Mouse (Mus musculus) mouse embryonic stem cell (cell line): ENCODE measurements around the gene Afmid.
"Not testable (repeated sequence)": the region's sequence is repeated elsewhere in the genome, so short reads cannot be mapped to it uniquely, and the experiment has no call there.

Experiments used
- in situ Hi-C, 2 experiments: fragments of 300-500 bp; cut with MboI; formaldehyde crosslinking; loops; 1 replicate in 1 of 2; 3 replicates in 1 of 2; pipeline ENCODE4 v1.14.3; 2019 to 2020; ENCODE audit warnings: low sequenced_read_pairs in 2 of 2, low pct_unique_long_range_greater_than_20kb in 1 of 2, mixed read lengths in 1 of 2; ENCODE audit not compliant: unreplicated experiment in 1 of 2

Afmid gene

DNA sequence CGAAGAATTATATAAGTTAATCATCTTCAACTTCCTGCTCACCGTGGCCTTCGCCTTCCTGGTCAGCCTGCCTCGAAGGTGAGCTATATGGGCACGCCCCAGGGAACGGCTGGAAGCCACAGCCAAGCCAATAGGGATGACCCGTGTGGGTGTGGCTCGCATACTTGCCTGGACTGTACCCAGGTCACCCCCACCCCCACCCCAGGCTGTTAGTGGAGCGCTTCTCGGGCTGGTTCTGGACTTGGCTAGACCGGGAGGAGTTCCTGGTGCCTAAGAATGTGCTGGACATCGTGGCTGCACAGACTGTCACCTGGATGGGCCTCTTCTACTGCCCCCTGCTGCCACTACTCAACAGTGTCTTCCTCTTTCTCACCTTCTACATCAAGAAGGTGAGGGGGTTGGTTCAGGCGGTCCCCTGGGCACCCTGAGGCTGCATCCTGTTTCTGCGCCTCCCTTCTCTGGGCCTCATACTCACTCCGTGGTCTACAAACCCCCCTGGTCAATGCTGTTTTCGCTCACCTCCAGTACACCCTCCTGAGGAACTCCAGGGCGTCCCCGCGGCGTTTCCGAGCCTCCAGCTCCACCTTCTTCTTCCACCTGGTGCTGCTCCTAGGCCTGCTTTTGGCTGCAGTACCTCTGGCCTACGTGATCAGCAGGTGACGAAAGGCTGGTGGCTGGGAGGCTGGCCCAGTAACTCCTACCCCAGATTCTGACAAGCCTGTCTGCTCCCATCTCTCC lies 34.9 kb upstream of the Afmid start:
- in situ Hi-C loops, result loop anchor here in 1 of 2 experiments (25.0 kb wide), 1 partner anchor 404 kb away; no protein-coding TSS in a partner anchor

DNA sequence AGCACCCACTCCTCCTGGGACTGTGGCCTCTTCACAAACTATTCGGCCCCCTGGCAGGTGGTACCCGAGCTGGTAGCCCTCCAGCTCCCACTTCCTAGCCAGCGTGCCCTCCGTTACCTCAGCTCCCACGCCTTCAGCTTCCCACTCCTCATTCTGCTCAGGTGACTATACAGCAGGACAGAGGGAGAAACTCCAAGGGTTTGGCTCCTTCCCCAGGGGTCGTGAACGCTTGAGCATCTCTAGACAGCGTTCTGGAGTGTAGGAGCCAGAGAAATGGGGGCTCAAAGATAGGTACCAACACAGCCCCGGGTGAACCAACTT lies 34.3 kb upstream of the Afmid start:
- in situ Hi-C loops, result loop anchor here in 1 of 2 experiments (25.0 kb wide), 1 partner anchor 404 kb away; no protein-coding TSS in a partner anchor

DNA sequence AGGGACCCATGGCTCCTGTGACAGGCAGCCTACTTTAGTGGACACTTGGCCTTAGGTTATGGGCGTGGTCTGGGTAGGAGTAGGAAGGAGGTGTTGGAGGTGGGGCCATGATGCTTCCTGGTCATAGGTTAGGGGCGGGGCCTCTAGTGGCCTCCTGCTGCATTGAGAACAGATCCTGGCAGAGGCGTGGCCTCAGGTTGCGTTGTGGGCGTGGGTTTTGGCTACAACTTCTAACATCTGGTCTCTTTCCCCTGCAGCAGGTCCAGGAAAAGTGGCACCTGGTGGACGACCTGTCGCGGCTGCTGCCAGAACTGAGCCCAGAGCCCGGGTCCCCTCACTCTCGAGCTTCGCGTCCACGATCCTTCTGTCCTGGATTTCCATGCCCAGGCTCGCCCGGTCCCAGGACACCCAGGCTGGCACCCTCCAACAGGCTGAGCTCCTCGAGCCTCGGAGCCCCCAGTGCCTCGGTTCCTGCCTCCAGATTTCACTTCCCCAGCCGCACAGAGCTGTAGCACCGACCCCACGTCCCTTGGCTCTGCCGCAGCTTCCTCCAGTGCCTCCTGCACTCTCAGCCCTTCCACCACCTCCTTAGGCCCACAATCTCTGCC lies 33.3 kb upstream of the Afmid start:
- in situ Hi-C loops, result loop anchor here in 1 of 2 experiments (25.0 kb wide), 1 partner anchor 405 kb away; no protein-coding TSS in a partner anchor

- in situ Hi-C loops, result loop anchor here in 1 of 2 experiments (25.0 kb wide), 1 partner anchor 407 kb away; no protein-coding TSS in a partner anchor
Observed at GRCm38 (mm10) chr11:117794035-117794551, 31.6 kb upstream of the Afmid start.

GRCm38 (mm10) chr11:117796954-117797353 lies 28.8 kb upstream of the Afmid start:
- in situ Hi-C loops, result loop anchor here in 1 of 2 experiments (25.0 kb wide), 1 partner anchor 410 kb away; no protein-coding TSS in a partner anchor

- in situ Hi-C loops, result loop anchor here in 1 of 2 experiments (25.0 kb wide), 1 partner anchor 410 kb away; no protein-coding TSS in a partner anchor
Observed at GRCm38 (mm10) chr11:117797511-117798159, 28.1 kb upstream of the Afmid start, which contains the start of gene 6030468B19Rik. Gene 6030468B19Rik, plus strand, starts transcription at chr11:117797660.

DNA sequence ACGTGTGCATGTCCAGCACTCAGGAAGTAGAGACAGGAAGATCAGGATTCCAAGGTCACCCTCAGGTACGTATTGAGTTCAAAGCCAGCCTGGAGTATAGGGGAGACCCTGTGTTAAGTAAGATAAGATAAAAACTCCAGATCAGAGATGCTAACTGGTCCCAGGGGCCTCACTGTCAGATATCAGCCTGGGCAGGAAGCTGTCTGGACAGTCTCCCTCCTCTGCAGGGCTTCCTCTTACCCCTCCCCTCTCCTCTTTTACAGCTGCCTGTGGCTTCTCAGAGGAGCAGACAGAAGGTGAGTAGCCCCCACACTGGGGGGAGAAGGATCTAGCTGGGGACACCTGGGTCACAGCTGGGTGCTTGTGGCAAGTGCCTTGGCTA lies 27.6 kb upstream of the Afmid start:
- in situ Hi-C loops, result loop anchor here in 1 of 2 experiments (25.0 kb wide), 1 partner anchor 411 kb away; no protein-coding TSS in a partner anchor

GRCm38 (mm10) chr11:117799174-117799573 lies 26.6 kb upstream of the Afmid start:
- in situ Hi-C loops, result loop anchor here in 1 of 2 experiments (25.0 kb wide), 1 partner anchor 412 kb away; no protein-coding TSS in a partner anchor

DNA sequence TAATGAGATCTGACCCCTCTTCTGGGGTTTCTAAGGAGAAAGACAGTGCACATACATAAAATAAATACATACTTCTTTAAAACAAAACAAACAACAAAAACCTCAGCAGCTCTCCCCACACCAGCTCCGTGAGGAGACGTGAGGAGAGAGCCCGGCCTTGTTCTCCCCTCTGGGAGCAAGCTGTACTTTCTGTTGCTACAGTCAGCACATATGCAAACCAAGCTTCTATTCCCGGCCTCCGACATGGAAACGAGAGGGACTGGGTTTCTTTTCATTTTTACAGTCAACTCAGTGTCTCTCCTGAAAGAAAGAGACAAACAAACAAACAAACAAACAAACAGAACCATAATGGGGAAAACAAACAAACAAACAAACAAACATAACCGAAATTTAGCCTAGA lies 25.7 kb upstream of the Afmid start:
- in situ Hi-C loops, result no loop called here

- in situ Hi-C loops, result no loop called here
Observed at GRCm38 (mm10) chr11:117801650-117802049, 24.1 kb upstream of the Afmid start.

- in situ Hi-C loops, result no loop called here
Observed at GRCm38 (mm10) chr11:117803166-117803688, 22.5 kb upstream of the Afmid start.

DNA sequence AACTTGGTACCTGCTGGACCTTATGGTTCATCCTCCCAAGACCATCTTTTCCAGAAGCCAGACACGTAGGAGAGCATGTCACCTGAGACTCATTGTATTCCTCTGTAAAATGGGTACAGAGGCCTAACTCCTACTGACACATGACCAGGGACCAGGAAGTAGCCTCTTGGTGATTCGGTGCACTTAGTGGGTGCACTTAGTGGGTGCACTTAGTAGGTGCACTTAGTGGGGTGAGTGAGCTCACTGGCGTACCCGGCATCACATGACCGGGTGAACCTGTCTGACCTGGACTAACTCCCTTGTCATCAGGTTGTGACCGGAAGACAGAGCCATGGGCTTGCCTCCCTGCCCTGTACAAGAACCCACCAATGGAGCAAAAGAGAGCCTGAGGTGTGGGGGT lies 18.9 kb upstream of the Afmid start:
- in situ Hi-C loops, result no loop called here

GRCm38 (mm10) chr11:117809407-117810311 lies 16.1 kb upstream of the Afmid start, which contains the start of the genes Gm20708 and Syngr2:
Gene Gm20708, plus strand, starts transcription at chr11:117809668.
Gene Syngr2, plus strand, starts transcription at chr11:117809668.
- in situ Hi-C loops, result no loop called here

GRCm38 (mm10) chr11:117810401-117811046 lies 15.2 kb upstream of the Afmid start:
- in situ Hi-C loops, result no loop called here

- in situ Hi-C loops, result no loop called here
Observed at GRCm38 (mm10) chr11:117813867-117814266, 11.9 kb upstream of the Afmid start.

GRCm38 (mm10) chr11:117814704-117815366 lies 10.9 kb upstream of the Afmid start:
- in situ Hi-C loops, result no loop called here

DNA sequence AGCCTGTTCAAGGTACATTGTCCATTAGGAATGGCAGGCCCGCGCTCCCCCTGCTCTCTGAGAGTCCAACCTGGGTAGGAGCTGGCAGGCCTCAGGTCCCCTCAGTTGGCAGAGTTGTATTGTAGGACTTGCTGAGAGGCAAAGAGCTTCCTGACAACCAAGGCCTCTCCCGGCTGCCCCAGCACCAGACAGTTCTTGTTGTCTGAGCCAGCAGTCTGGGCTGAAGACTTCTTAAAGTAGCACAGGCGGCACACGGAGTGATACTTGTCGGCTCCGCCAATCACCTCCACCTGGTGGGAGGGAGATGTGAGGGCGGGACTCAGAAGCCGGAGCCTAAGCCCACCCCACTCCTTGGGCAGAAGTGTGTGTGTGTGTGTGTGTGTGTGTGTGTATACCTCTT lies 9.9 kb upstream of the Afmid start:
- in situ Hi-C loops, result not testable (repeated sequence)
